Mouse (Mus musculus): ENCODE results near the gene Nt5c3b. TPM values are rescaled to one million over a fixed set of nuclear protein-coding genes. Genes with fewer than 3 reads are reported as not detected.

Nt5c3b gene
- 33.0 TPM for polyA plus RNA-seq (2014; fragmentation: Illumina TruSeq; extraction: RNeasy Lipid Tissue Mini Kit (QIAGEN cat#74804); ENCODE audit: low read depth, low replicate concordance)

GRCm38 (mm10) chr11:100441797-100442196 lies at the start of gene Nt5c3b, which contains the start of gene Klhl10:
Nt5c3b (minus strand) TSS chr11:100441808.
Klhl10 (plus strand) TSS chr11:100441917.

GRCm38 (mm10) chr11:100472197-100472934 lies 30.8 kb upstream of the Nt5c3b start, which contains the start of gene Klhl11:
Klhl11 (minus strand) TSS chr11:100472741.

GRCm38 (mm10) chr11:100414914-100415822 lies 26.4 kb downstream of the Nt5c3b start, which contains the start of gene Fkbp10:
Fkbp10 (plus strand) TSS chr11:100415697.

GRCm38 (mm10) chr11:100414021-100414913 lies 27.3 kb downstream of the Nt5c3b start, which contains the start of gene P3h4:
P3h4 (minus strand) TSS chr11:100414836.

GRCm38 (mm10) chr11:100397600-100398389 lies 43.8 kb downstream of the Nt5c3b start, which contains the start of gene Jup:
Jup (minus strand) TSS chr11:100397763.

Other genes with a start within 250 kb of the Nt5c3b start
- gene Krt9, start 248.6 kb downstream of the Nt5c3b start, polyA plus RNA-seq (2014; fragmentation: Illumina TruSeq; extraction: RNeasy Lipid Tissue Mini Kit (QIAGEN cat#74804); ENCODE audit: low read depth, low replicate concordance) = not detected
- 34.6 TPM for gene Krt14, start 234.3 kb downstream of the Nt5c3b start, polyA plus RNA-seq (2014; fragmentation: Illumina TruSeq; extraction: RNeasy Lipid Tissue Mini Kit (QIAGEN cat#74804); ENCODE audit: low read depth, low replicate concordance)
- gene Krt16, start 192.9 kb downstream of the Nt5c3b start, polyA plus RNA-seq (2014; fragmentation: Illumina TruSeq; extraction: RNeasy Lipid Tissue Mini Kit (QIAGEN cat#74804); ENCODE audit: low read depth, low replicate concordance) = not detected
- 2.0 TPM for gene Krt17, start 180.8 kb downstream of the Nt5c3b start, polyA plus RNA-seq (2014; fragmentation: Illumina TruSeq; extraction: RNeasy Lipid Tissue Mini Kit (QIAGEN cat#74804); ENCODE audit: low read depth, low replicate concordance)
- gene Krt42, start 171.9 kb downstream of the Nt5c3b start, polyA plus RNA-seq (2014; fragmentation: Illumina TruSeq; extraction: RNeasy Lipid Tissue Mini Kit (QIAGEN cat#74804); ENCODE audit: low read depth, low replicate concordance) = not detected
- gene Eif1, start 121.9 kb downstream of the Nt5c3b start, polyA plus RNA-seq (2014; fragmentation: Illumina TruSeq; extraction: RNeasy Lipid Tissue Mini Kit (QIAGEN cat#74804); ENCODE audit: low read depth, low replicate concordance) = 496 TPM
- not detected for gene Gast, start 107.4 kb downstream of the Nt5c3b start, polyA plus RNA-seq (2014; fragmentation: Illumina TruSeq; extraction: RNeasy Lipid Tissue Mini Kit (QIAGEN cat#74804); ENCODE audit: low read depth, low replicate concordance)
- 33.4 TPM for gene Hap1, start 85.7 kb downstream of the Nt5c3b start, polyA plus RNA-seq (2014; fragmentation: Illumina TruSeq; extraction: RNeasy Lipid Tissue Mini Kit (QIAGEN cat#74804); ENCODE audit: low read depth, low replicate concordance)
- gene Jup, start 44.0 kb downstream of the Nt5c3b start, polyA plus RNA-seq (2014; fragmentation: Illumina TruSeq; extraction: RNeasy Lipid Tissue Mini Kit (QIAGEN cat#74804); ENCODE audit: low read depth, low replicate concordance) = 129 TPM
- gene P3h4, start 27.0 kb downstream of the Nt5c3b start, polyA plus RNA-seq (2014; fragmentation: Illumina TruSeq; extraction: RNeasy Lipid Tissue Mini Kit (QIAGEN cat#74804); ENCODE audit: low read depth, low replicate concordance) = 22.9 TPM
- 17.5 TPM for gene Fkbp10, start 26.1 kb downstream of the Nt5c3b start, polyA plus RNA-seq (2014; fragmentation: Illumina TruSeq; extraction: RNeasy Lipid Tissue Mini Kit (QIAGEN cat#74804); ENCODE audit: low read depth, low replicate concordance)
- gene Klhl10, start 109 bp upstream of the Nt5c3b start, polyA plus RNA-seq (2014; fragmentation: Illumina TruSeq; extraction: RNeasy Lipid Tissue Mini Kit (QIAGEN cat#74804); ENCODE audit: low read depth, low replicate concordance) = 12.0 TPM
- 3.8 TPM for gene Klhl11, start 30.9 kb upstream of the Nt5c3b start, polyA plus RNA-seq (2014; fragmentation: Illumina TruSeq; extraction: RNeasy Lipid Tissue Mini Kit (QIAGEN cat#74804); ENCODE audit: low read depth, low replicate concordance)
- gene Acly, start 86.2 kb upstream of the Nt5c3b start, polyA plus RNA-seq (2014; fragmentation: Illumina TruSeq; extraction: RNeasy Lipid Tissue Mini Kit (QIAGEN cat#74804); ENCODE audit: low read depth, low replicate concordance) = 416 TPM
- gene Ttc25, start 103.8 kb upstream of the Nt5c3b start, polyA plus RNA-seq (2014; fragmentation: Illumina TruSeq; extraction: RNeasy Lipid Tissue Mini Kit (QIAGEN cat#74804); ENCODE audit: low read depth, low replicate concordance) = 7.9 TPM
- 21.8 TPM for gene Cnp, start 133.1 kb upstream of the Nt5c3b start, polyA plus RNA-seq (2014; fragmentation: Illumina TruSeq; extraction: RNeasy Lipid Tissue Mini Kit (QIAGEN cat#74804); ENCODE audit: low read depth, low replicate concordance)
- 36.0 TPM for gene Nkiras2, start 177.4 kb upstream of the Nt5c3b start, polyA plus RNA-seq (2014; fragmentation: Illumina TruSeq; extraction: RNeasy Lipid Tissue Mini Kit (QIAGEN cat#74804); ENCODE audit: low read depth, low replicate concordance)
- 171 TPM for gene Dnajc7, start 178.4 kb upstream of the Nt5c3b start, polyA plus RNA-seq (2014; fragmentation: Illumina TruSeq; extraction: RNeasy Lipid Tissue Mini Kit (QIAGEN cat#74804); ENCODE audit: low read depth, low replicate concordance)